Mouse (Mus musculus) forebrain, embryonic 14.5 days (tissue): Measurements from ENCODE around the gene Olfr1490. TPM values are rescaled to one million over a fixed set of nuclear protein-coding genes. Genes with fewer than 3 reads are reported as not detected.
"Not testable (repeated sequence)": the region's sequence is repeated elsewhere in the genome, so short reads cannot be mapped to it uniquely, and the experiment has no call there.

ENCODE experiments used
- ATAC-seq: fragments of 200-750 bp; cut with Nextera tagmentation; 2 replicates; pipeline ENCODE4 v1.8.0; 2017; ENCODE audit warnings: mild to moderate bottlenecking, moderate library complexity
- DNase-seq: peaks from one replicate; pipeline ENCODE4 v3.0.0-alpha.2; 2015; ENCODE audit warnings: low spot score
- H3K27ac ChIP-seq: fragments of 300-500 bp; sonication (generic); 2 replicates; pipeline ENCODE4 v1.5.1; 2014; ENCODE audit warnings: low read depth, mild to moderate bottlenecking, control low read depth, low read length, moderate library complexity
- H3K27me3 ChIP-seq: fragments of 300-500 bp; sonication (generic); replicated peaks from 2 replicates; pipeline ENCODE4 v1.6.1; 2014; ENCODE audit warnings: low read length, control low read depth, mixed read lengths; ENCODE audit not compliant: control insufficient read depth, insufficient read depth
- H3K36me3 ChIP-seq: fragments of 300-500 bp; sonication (generic); 2 replicates; pipeline ENCODE4 v1.6.1; 2014; ENCODE audit warnings: low read length, control low read depth; ENCODE audit not compliant: control insufficient read depth, insufficient read depth
- H3K4me1 ChIP-seq: fragments of 300-500 bp; sonication (generic); 2 replicates; pipeline ENCODE4 v1.6.1; 2014; ENCODE audit warnings: antibody characterized with exemption, low read length, control low read depth; ENCODE audit not compliant: control insufficient read depth, insufficient read depth
- H3K4me2 ChIP-seq: fragments of 300-500 bp; sonication (generic); 2 replicates; pipeline ENCODE4 v1.6.1; 2014; ENCODE audit warnings: mild to moderate bottlenecking, control low read depth, low read length
- H3K4me3 ChIP-seq: fragments of 300-500 bp; sonication (generic); 2 replicates; pipeline ENCODE4 v1.5.1; 2014; ENCODE audit warnings: low read depth, low read length, control low read depth
- H3K9ac ChIP-seq: fragments of 300-500 bp; sonication (generic); 2 replicates; pipeline ENCODE4 v1.6.1; 2014; ENCODE audit warnings: mild to moderate bottlenecking, low read length, control low read depth, moderate library complexity
- H3K9me3 ChIP-seq: fragments of 300-500 bp; sonication (generic); replicated peaks from 2 replicates; pipeline ENCODE4 v1.6.1; 2016; ENCODE audit warnings: low read length, control low read depth, mixed read lengths; ENCODE audit not compliant: control insufficient read depth
- WGBS: fragments of 180-500 bp; shearing (Covaris S2); extraction: QIAGEN DNeasy Blood & Tissue Kit; methylation state at CpG from one replicate; pipeline ENCODE4 v1.1.7; 2014; 5-methylcytosine and 5-hydroxymethylcytosine counted together
- microRNA-seq: library from miRNA; unstranded; fragments of <30 nt; microRNA quantifications from one replicate; pipeline ENCODE4, GENCODE M21; 2016
- polyA plus RNA-seq: library from polyadenylated mRNA; unstranded; fragments of >200 nt; fragmentation: Nextera tagmentation; extraction: Ambion mirVana; gene quantifications from 2 replicates; pipeline ENCODE4 v1.2.1, GENCODE M21; 2014

The Olfr1490 gene
- not detected in 2 replicates for polyA plus RNA-seq

- H3K27me3 ChIP-seq = no peaks in the 10 kb centered on the region
- no peaks in the 10 kb centered on the region for H3K36me3 ChIP-seq
- no peaks in the 10 kb centered on the region; the same call in 1 of the 2 replicates for H3K9me3 ChIP-seq
- DNase-seq (no peak), ATAC-seq (no peak)
- no peak within 1 kb of the TSS for H3K4me3 ChIP-seq
- WGBS = 74% methylated on average over 1 of the region's 1 CpGs
- H3K27ac ChIP-seq = no peak within 1 kb of the TSS
- H3K4me2 ChIP-seq = no peak within 1 kb of the TSS
- H3K4me1 ChIP-seq = no peaks in the 10 kb centered on the region
- H3K9ac ChIP-seq = no peak within 1 kb of the TSS
Observed at GRCm38 (mm10) chr19:13650791-13651190, at the start of gene Olfr1490. Gene Olfr1490 (plus strand): TSS chr19:13651091.

GRCm38 (mm10) chr19:13617075-13617474 lies 33.8 kb upstream of the Olfr1490 start, which contains the start of gene Olfr1487:
Gene Olfr1487 (plus strand): TSS chr19:13617375.
- 93% methylated on average over 2 of the region's 2 CpGs for WGBS
- not testable (repeated sequence) for ATAC-seq, H3K4me3 ChIP-seq, H3K36me3 ChIP-seq, H3K4me2 ChIP-seq, H3K27me3 ChIP-seq, H3K27ac ChIP-seq, H3K9me3 ChIP-seq, H3K9ac ChIP-seq, DNase-seq, H3K4me1 ChIP-seq

GRCm38 (mm10) chr19:13631321-13631720 lies 19.6 kb upstream of the Olfr1490 start, which contains the start of gene Olfr1489:
Gene Olfr1489 (plus strand): TSS chr19:13631621.
- H3K36me3 ChIP-seq = no peaks in the 10 kb centered on the region
- no peak within 1 kb of the TSS for H3K4me3 ChIP-seq
- no peak within 1 kb of the TSS for H3K27ac ChIP-seq
- WGBS = 85% methylated on average over 1 of the region's 1 CpGs
- no peaks in the 10 kb centered on the region for H3K4me1 ChIP-seq
- ATAC-seq (no peak), DNase-seq (no peak)
- no peaks in the 10 kb centered on the region for H3K27me3 ChIP-seq
- no peak within 1 kb of the TSS for H3K4me2 ChIP-seq
- no peak within 1 kb of the TSS for H3K9ac ChIP-seq
- no peaks in the 10 kb centered on the region for H3K9me3 ChIP-seq

GRCm38 (mm10) chr19:13696968-13697367 lies 46.1 kb downstream of the Olfr1490 start, which contains the start of gene Olfr1491:
Gene Olfr1491 (plus strand): TSS chr19:13697268.
- Histone ChIP-seq H3K9ac (no peak within 1 kb of the TSS), H3K36me3 (no peaks in the 10 kb centered on the region), H3K27ac (no peak within 1 kb of the TSS), H3K4me2 (no peak within 1 kb of the TSS), H3K9me3 (no peaks in the 10 kb centered on the region), H3K4me3 (no peak within 1 kb of the TSS), H3K27me3 (no peaks in the 10 kb centered on the region), H3K4me1 (no peaks in the 10 kb centered on the region)
- 78% methylated on average over 3 of the region's 3 CpGs for WGBS
- ATAC-seq (no peak), DNase-seq (no peak)

Small RNA genes within 50 kb of the gene (microRNA-seq; reads per million reads assigned to microRNA genes)
- gene Gm23931 = not detected

Other genes with a start within 250 kb of the Olfr1490 start
- gene Olfr1469, start 243.2 kb upstream of the Olfr1490 start, polyA plus RNA-seq = not detected in 2 replicates
- not detected in 2 replicates for gene Olfr1471, start 207.7 kb upstream of the Olfr1490 start, polyA plus RNA-seq
- gene Olfr1472, start 195.0 kb upstream of the Olfr1490 start, polyA plus RNA-seq = not detected in 2 replicates
- not detected in 2 replicates for gene Olfr1474, start 181.5 kb upstream of the Olfr1490 start, polyA plus RNA-seq
- not detected in 2 replicates for gene Olfr1475, start 170.9 kb upstream of the Olfr1490 start, polyA plus RNA-seq
- not detected in 2 replicates for gene Olfr1477, start 150.5 kb upstream of the Olfr1490 start, polyA plus RNA-seq
- not detected in 2 replicates for gene Olfr1480, start 123.2 kb upstream of the Olfr1490 start, polyA plus RNA-seq
- not detected in 2 replicates for gene Olfr1484, start 67.6 kb upstream of the Olfr1490 start, polyA plus RNA-seq
- gene Olfr1487, start 33.7 kb upstream of the Olfr1490 start, polyA plus RNA-seq = not detected in 2 replicates
- not detected in 2 replicates for gene Olfr1489, start 19.5 kb upstream of the Olfr1490 start, polyA plus RNA-seq
- not detected in 2 replicates for gene Olfr1491, start 46.2 kb downstream of the Olfr1490 start, polyA plus RNA-seq
- not detected in 2 replicates for gene Olfr1493-ps1, start 72.2 kb downstream of the Olfr1490 start, polyA plus RNA-seq
- not detected in 2 replicates for gene Olfr1494, start 88.6 kb downstream of the Olfr1490 start, polyA plus RNA-seq
- not detected in 2 replicates for gene Olfr1495, start 113.5 kb downstream of the Olfr1490 start, polyA plus RNA-seq
- gene Olfr1496, start 126.8 kb downstream of the Olfr1490 start, polyA plus RNA-seq = not detected in 2 replicates
- gene Olfr1497, start 147.1 kb downstream of the Olfr1490 start, polyA plus RNA-seq = not detected in 2 replicates
- gene Olfr1499, start 168.4 kb downstream of the Olfr1490 start, polyA plus RNA-seq = not detected in 2 replicates
- gene Olfr1500, start 179.4 kb downstream of the Olfr1490 start, polyA plus RNA-seq = not detected in 2 replicates
- not detected in 2 replicates for gene Olfr1501, start 199.6 kb downstream of the Olfr1490 start, polyA plus RNA-seq
- not detected in 2 replicates for gene Olfr1502, start 210.7 kb downstream of the Olfr1490 start, polyA plus RNA-seq
- gene Olfr1504, start 246.8 kb downstream of the Olfr1490 start, polyA plus RNA-seq = not detected in 2 replicates